In the genomic region with DNA sequence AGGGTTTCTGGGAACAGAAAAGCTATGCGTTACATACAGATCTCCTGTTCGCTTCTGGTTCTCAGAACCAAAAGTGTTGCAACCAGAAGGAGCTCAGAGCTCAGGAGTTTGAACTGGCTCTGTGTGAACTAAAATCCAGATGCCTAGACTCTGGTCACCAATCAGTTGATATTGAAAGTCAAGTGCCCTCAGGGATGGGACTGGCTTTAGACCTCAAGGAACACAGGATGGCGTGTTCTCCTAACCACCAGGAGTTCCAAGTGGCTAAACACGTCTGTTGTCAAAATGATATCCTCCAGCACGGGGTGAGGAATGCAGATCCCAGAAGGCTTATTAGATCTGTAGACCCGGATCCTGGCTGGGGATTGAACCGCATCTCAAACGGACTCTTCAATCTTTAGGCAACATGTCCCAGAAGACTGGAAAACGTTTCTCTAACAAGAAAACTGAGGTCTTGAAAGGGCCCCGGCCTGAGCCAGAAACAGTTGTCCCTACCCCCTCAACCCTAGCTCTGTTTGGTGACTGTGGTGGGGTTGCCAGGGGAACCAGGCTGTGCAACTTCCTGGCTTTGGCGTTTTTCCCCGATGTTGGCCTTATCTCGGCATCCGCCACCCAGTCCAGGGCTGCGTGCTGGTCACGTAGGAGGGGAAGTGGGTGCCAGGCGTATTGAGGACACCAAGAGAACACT, we compare ENCODE assay signal across 7 mouse cellular contexts. TPM values are rescaled to one million over a fixed set of nuclear protein-coding genes. Genes with fewer than 3 reads are reported as not detected.
A peak's percentile ranks its signal among the peaks of the same experiment; 100 is the strongest.
DNase-seq lines count a peak whose midpoint lies in the region; ATAC-seq and TF ChIP-seq lines count a peak whose summit lies in the region.

No protein-coding gene starts in this region.

- WGBS in stomach, embryonic 16.5 days = 57% methylated on average over 17 of the region's 17 CpGs

- TF ChIP-seq CTCF in MEL (IDR thresholded peaks at IDR 0.05 in 2 of 3, conservative IDR thresholded peaks at IDR 0.05 in 1 of 3; ENCODE audit: control insufficient read depth in 1 of 3, insufficient read depth in 1 of 3, low read depth in 2 of 3, low read length in 3 of 3, poor library complexity in 1 of 3, severe bottlenecking in 1 of 3) = no peak

- no peaks in the 10 kb centered on the region; the same call in 1 of the 2 replicates for H3K79me2 ChIP-seq in MEL (ENCODE audit: control insufficient read depth, insufficient read depth, low read length, poor library complexity)

- peak; percentile 68 to 89 for TF ChIP-seq EP300 in MEL (IDR thresholded peaks at IDR 0.05; ENCODE audit: low read depth in 1 of 2, low read length in 2 of 2)

- H3K9me3 ChIP-seq in MEL (replicated peaks; ENCODE audit: insufficient read depth, low read length) = no peaks in the 10 kb centered on the region
- no peaks in the 10 kb centered on the region; the same call in 1 of the 2 replicates for H3K9me3 ChIP-seq in stomach, embryonic 16.5 days (replicated peaks; ENCODE audit: control insufficient read depth, low read length)

- H3K4me3 ChIP-seq in MEL (ENCODE audit: control insufficient read depth in 1 of 2, insufficient read depth in 1 of 2, low read depth in 2 of 2, low read length in 2 of 2) = peak overlapping the region; percentile 45 to 57
- no peak overlapping the region for H3K4me3 ChIP-seq in stomach, embryonic 16.5 days (replicated peaks; ENCODE audit: low read length)

- H3K27me3 ChIP-seq in MEL (ENCODE audit: control insufficient read depth in 1 of 2, insufficient read depth in 2 of 2, low read length in 2 of 2) = no peaks in the 10 kb centered on the region
- no peaks in the 10 kb centered on the region for H3K27me3 ChIP-seq in stomach, embryonic 16.5 days (ENCODE audit: control insufficient read depth, insufficient read depth, low read length)

- DNase-seq in CD8-positive naive resting alpha-beta T cell, adult 2 months (ENCODE audit: low read depth in 2 of 2, low spot score in 2 of 2) = peak; percentile 62 to 73
- peak; percentile 94 for DNase-seq in MEL (ENCODE audit: low read depth, low spot score)
- DNase-seq in heart, adult 18-20 months = peak; percentile 86 to 93
- peak; percentile 44 to 51 for DNase-seq in kidney, adult 8-10 months
- DNase-seq in lung, postnatal 10 days = peak; percentile 91

- no peak for TF ChIP-seq RAD21 in MEL (IDR thresholded peaks at IDR 0.05; ENCODE audit: low read depth, low read length)

- peak in 1 of 2 experiments; percentile 65; a peak in 2 of 4 replicates for TF ChIP-seq POLR2A in MEL (IDR thresholded peaks at IDR 0.05; ENCODE audit: control insufficient read depth in 1 of 2, insufficient read depth in 1 of 2, low read depth in 1 of 2, low read length in 2 of 2, poor library complexity in 1 of 2)

- ATAC-seq in stomach, embryonic 16.5 days (ENCODE audit: insufficient read depth, low FRiP score) = peak; percentile 57; the same call in 1 of the 2 replicates
- ATAC-seq in erythroid progenitor cell, adult 5-6 weeks (replicated peaks; ENCODE audit: low FRiP score, poor library complexity, severe bottlenecking) = no peak

- H3K36me3 ChIP-seq in MEL (ENCODE audit: control insufficient read depth in 1 of 2, insufficient read depth in 2 of 2, low read length in 2 of 2) = peaks cover 0 to 14% of the 10 kb centered on the region in 2 experiments; a peak in 2 of 4 replicates
- no peaks in the 10 kb centered on the region for H3K36me3 ChIP-seq in stomach, embryonic 16.5 days (ENCODE audit: control insufficient read depth, insufficient read depth, low read length)

- H3K4me1 ChIP-seq in MEL (ENCODE audit: control insufficient read depth in 1 of 2, insufficient read depth in 2 of 2, low read length in 2 of 2) = peaks cover 8 to 29% of the 10 kb centered on the region in 2 experiments
- H3K4me1 ChIP-seq in stomach, embryonic 16.5 days (ENCODE audit: control insufficient read depth, insufficient read depth, low read length) = peaks cover 29% of the 10 kb centered on the region

- H3K4me2 ChIP-seq in stomach, embryonic 16.5 days (ENCODE audit: low read depth, low read length) = peak overlapping the region; percentile 31

- H3K9ac ChIP-seq in MEL (ENCODE audit: control insufficient read depth, low read depth, low read length, poor library complexity, severe bottlenecking) = peak overlapping the region; percentile 75
- peak overlapping the region; percentile 51 for H3K9ac ChIP-seq in stomach, embryonic 16.5 days (ENCODE audit: low read length)

- peak overlapping the region; percentile 89 for H3K27ac ChIP-seq in MEL (ENCODE audit: control insufficient read depth, low read depth, low read length)
- peak overlapping the region; percentile 69 for H3K27ac ChIP-seq in stomach, embryonic 16.5 days (ENCODE audit: low read length)

TF ChIP-seq in MEL, 35 proteins besides CTCF, POLR2A, EP300 and RAD21 (continues in another document):
- TF ChIP-seq BHLHE40 (IDR thresholded peaks at IDR 0.05; ENCODE audit: borderline replicate concordance, low read depth, low read length) (peak; percentile 43; the same call in 1 of the 2 replicates), CHD2 (IDR thresholded peaks at IDR 0.05; ENCODE audit: low read length) (no peak), MAZ (IDR thresholded peaks at IDR 0.05; ENCODE audit: low read depth, low read length) (0 out of 2 replicates have a peak, but pooled peaks have one; percentile 71), TBP (IDR thresholded peaks at IDR 0.05; ENCODE audit: low read depth, low read length) (0 out of 2 replicates have a peak, but pooled peaks have one; percentile 11), ETS1 (IDR thresholded peaks at IDR 0.05; ENCODE audit: low read depth, low read length) (peak; percentile 83), SIN3A (IDR thresholded peaks at IDR 0.05; ENCODE audit: low read length) (peak; percentile 81), MYC (IDR thresholded peaks at IDR 0.05; ENCODE audit: low read depth, low read length) (0 out of 2 replicates have a peak, but pooled peaks have one; percentile 33), ZNF384 (IDR thresholded peaks at IDR 0.05; ENCODE audit: low read depth, low read length) (no peak), ZC3H11A (IDR thresholded peaks at IDR 0.05; ENCODE audit: low read depth, low read length) (no peak), POLR2AphosphoS2 (IDR thresholded peaks at IDR 0.05; ENCODE audit: low read length) (no peak), NRF1 (IDR thresholded peaks at IDR 0.05; ENCODE audit: insufficient read depth, low read depth, low read length, poor library complexity, severe bottlenecking) (no peak), MYB (IDR thresholded peaks at IDR 0.05; ENCODE audit: low read depth, low read length) (no peak; the same call in 1 of the 2 replicates), GATA1 (IDR thresholded peaks at IDR 0.05; ENCODE audit: low read depth, low read length) (peak; percentile 80), ELF1 (IDR thresholded peaks at IDR 0.05; ENCODE audit: low read depth, low read length) (peak; percentile 80; the same call in 1 of the 2 replicates), UBTF (IDR thresholded peaks at IDR 0.05; ENCODE audit: borderline replicate concordance, insufficient read depth, low read depth, low read length) (no peak)

RNA-seq across cellular contexts. Expression of gene Cfap45, which starts 6.9 kb away (rescaled TPM):
- 0.29 TPM in 1 of 2 replicates, not detected in the other for total RNA-seq in MEL (2012; rRNA removed)
- polyA plus RNA-seq in MEL (2012; ENCODE audit: insufficient read depth in 1 of 2, insufficient read length in 2 of 2, low read depth in 1 of 2, low replicate concordance in 2 of 2, missing spikeins in 1 of 2) = under 1 TPM in 1 of 2 experiments, not detected in 1; 0.40 TPM
- total RNA-seq in heart, adult 18-20 months (2021) = 1 to 10 TPM in 1 of 2 experiments, not detected in 1; 1.2 TPM
- 2.6 and 3.1 TPM in 2 replicates for polyA plus RNA-seq in stomach, embryonic 16.5 days (2015; fragmentation: Nextera tagmentation; extraction: Ambion mirVana)
- total RNA-seq in erythroid progenitor cell, adult 5-6 weeks (2015; ENCODE audit: low replicate concordance) = not detected in 2 replicates
- total RNA-seq in erythroid progenitor cell, adult 5-6 weeks (2017; ENCODE audit: low replicate concordance) = not detected in 2 replicates

RNA-seq across cellular contexts. Expression of gene Tagln2, which starts 13.8 kb away (rescaled TPM):
- total RNA-seq in MEL (2012; rRNA removed) = 100 and 150 TPM in 2 replicates
- polyA plus RNA-seq in MEL (2012; ENCODE audit: insufficient read depth in 1 of 2, insufficient read length in 2 of 2, low read depth in 1 of 2, low replicate concordance in 2 of 2, missing spikeins in 1 of 2) = 100 to 1,000 TPM; 332 to 581 TPM
- total RNA-seq in heart, adult 18-20 months (2021) = 10 to 100 TPM; 56.8 to 58.8 TPM
- polyA plus RNA-seq in stomach, embryonic 16.5 days (2015; fragmentation: Nextera tagmentation; extraction: Ambion mirVana) = 377 and 446 TPM in 2 replicates
- 95.6 and 112 TPM in 2 replicates for total RNA-seq in erythroid progenitor cell, adult 5-6 weeks (2015; ENCODE audit: low replicate concordance)
- 21.1 and 56.0 TPM in 2 replicates for total RNA-seq in erythroid progenitor cell, adult 5-6 weeks (2017; ENCODE audit: low replicate concordance)

RNA-seq across cellular contexts. Expression of gene Igsf9, which starts 32.1 kb away (rescaled TPM):
- total RNA-seq in MEL (2012; rRNA removed) = 0.12 and 0.13 TPM in 2 replicates
- under 1 TPM in 1 of 2 experiments, not detected in 1; 0.38 TPM for polyA plus RNA-seq in MEL (2012; ENCODE audit: insufficient read depth in 1 of 2, insufficient read length in 2 of 2, low read depth in 1 of 2, low replicate concordance in 2 of 2, missing spikeins in 1 of 2)
- under 1 TPM; 0.28 to 0.45 TPM for total RNA-seq in heart, adult 18-20 months (2021)
- polyA plus RNA-seq in stomach, embryonic 16.5 days (2015; fragmentation: Nextera tagmentation; extraction: Ambion mirVana) = 51.6 and 55.3 TPM in 2 replicates
- total RNA-seq in erythroid progenitor cell, adult 5-6 weeks (2015; ENCODE audit: low replicate concordance) = not detected in 2 replicates
- total RNA-seq in erythroid progenitor cell, adult 5-6 weeks (2017; ENCODE audit: low replicate concordance) = 2.4 TPM in 1 of 2 replicates, not detected in the other

RNA-seq across cellular contexts. Expression of gene Slamf9, which starts 38.5 kb away (rescaled TPM):
- 0.23 TPM in 1 of 2 replicates, not detected in the other for total RNA-seq in MEL (2012; rRNA removed)
- under 1 TPM in 1 of 2 experiments, not detected in 1; 0.38 TPM for polyA plus RNA-seq in MEL (2012; ENCODE audit: insufficient read depth in 1 of 2, insufficient read length in 2 of 2, low read depth in 1 of 2, low replicate concordance in 2 of 2, missing spikeins in 1 of 2)
- 1 to 10 TPM; 1.2 to 2.2 TPM for total RNA-seq in heart, adult 18-20 months (2021)
- polyA plus RNA-seq in stomach, embryonic 16.5 days (2015; fragmentation: Nextera tagmentation; extraction: Ambion mirVana) = 0.59 and 0.91 TPM in 2 replicates
- total RNA-seq in erythroid progenitor cell, adult 5-6 weeks (2015; ENCODE audit: low replicate concordance) = 1.1 TPM in 1 of 2 replicates, not detected in the other
- total RNA-seq in erythroid progenitor cell, adult 5-6 weeks (2017; ENCODE audit: low replicate concordance) = 0.90 and 2.7 TPM in 2 replicates

RNA-seq across cellular contexts. Expression of gene Vsig8, which starts 42.1 kb away (rescaled TPM):
- total RNA-seq in MEL (2012; rRNA removed) = not detected in 2 replicates
- not detected for polyA plus RNA-seq in MEL (2012; ENCODE audit: insufficient read depth in 1 of 2, insufficient read length in 2 of 2, low read depth in 1 of 2, low replicate concordance in 2 of 2, missing spikeins in 1 of 2)
- not detected for total RNA-seq in heart, adult 18-20 months (2021)
- 1.6 and 2.5 TPM in 2 replicates for polyA plus RNA-seq in stomach, embryonic 16.5 days (2015; fragmentation: Nextera tagmentation; extraction: Ambion mirVana)
- not detected in 2 replicates for total RNA-seq in erythroid progenitor cell, adult 5-6 weeks (2015; ENCODE audit: low replicate concordance)
- total RNA-seq in erythroid progenitor cell, adult 5-6 weeks (2017; ENCODE audit: low replicate concordance) = not detected in 2 replicates
